Mouse (Mus musculus) hindbrain, embryonic 11.5 days (tissue): Measurements from ENCODE around the gene Fam162a. TPM values are rescaled to one million over a fixed set of nuclear protein-coding genes. Genes with fewer than 3 reads are reported as not detected.
"Not testable (repeated sequence)": the region's sequence is repeated elsewhere in the genome, so short reads cannot be mapped to it uniquely, and the experiment has no call there.

Source experiments
- ATAC-seq: fragments of 200-750 bp; cut with Nextera tagmentation; 2 replicates; pipeline ENCODE4 v1.8.0; 2017; ENCODE audit warnings: mild to moderate bottlenecking, moderate TSS enrichment, moderate library complexity; ENCODE audit not compliant: low FRiP score
- DNase-seq: peaks from one replicate; pipeline ENCODE4 v3.0.0-alpha.2; 2015; ENCODE audit warnings: low spot score
- H3K27ac ChIP-seq: fragments of 300-500 bp; sonication (generic); 2 replicates; pipeline ENCODE4 v1.5.1; 2014; ENCODE audit warnings: mild to moderate bottlenecking, low read depth, low read length
- H3K27me3 ChIP-seq: fragments of 300-500 bp; sonication (generic); 2 replicates; pipeline ENCODE4 v1.6.1; 2014; ENCODE audit warnings: mild to moderate bottlenecking, low read length, moderate library complexity, mixed read lengths; ENCODE audit not compliant: control insufficient read depth, insufficient read depth
- H3K36me3 ChIP-seq: fragments of 300-500 bp; sonication (generic); 2 replicates; pipeline ENCODE4 v1.6.1; 2014; ENCODE audit warnings: mild to moderate bottlenecking, low read length, moderate library complexity, mixed read lengths; ENCODE audit not compliant: control insufficient read depth, insufficient read depth
- H3K4me1 ChIP-seq: fragments of 300-500 bp; sonication (generic); replicated peaks from 2 replicates; pipeline ENCODE4 v1.6.1; 2014; ENCODE audit warnings: low read length, mixed read lengths; ENCODE audit not compliant: control insufficient read depth, insufficient read depth
- H3K4me2 ChIP-seq: fragments of 300-500 bp; sonication (generic); replicated peaks from 2 replicates; pipeline ENCODE4 v1.6.1; 2014; ENCODE audit warnings: mild to moderate bottlenecking, low read depth, low read length
- H3K4me3 ChIP-seq: fragments of 300-500 bp; sonication (generic); 2 replicates; pipeline ENCODE4 v1.5.1; 2014; ENCODE audit warnings: low read depth, low read length
- H3K9ac ChIP-seq: fragments of 300-500 bp; sonication (generic); 2 replicates; pipeline ENCODE4 v1.6.1; 2014; ENCODE audit warnings: low read depth, low read length
- H3K9me3 ChIP-seq: fragments of 300-500 bp; sonication (generic); 2 replicates; pipeline ENCODE4 v1.6.1; 2016; ENCODE audit warnings: low read length; ENCODE audit not compliant: control insufficient read depth
- WGBS: fragments of 180-500 bp; shearing (Covaris S2); extraction: QIAGEN DNeasy Blood & Tissue Kit; methylation state at CpG from one replicate; pipeline ENCODE4 v1.1.7; 2014; 5-methylcytosine and 5-hydroxymethylcytosine counted together
- polyA plus RNA-seq: library from polyadenylated mRNA; unstranded; fragments of >200 nt; fragmentation: Nextera tagmentation; extraction: Ambion mirVana; gene quantifications from 2 replicates; pipeline ENCODE4 v1.2.1, GENCODE M21; 2014

Gene Fam162a
- polyA plus RNA-seq = 207 and 223 TPM in 2 replicates

- under 1% methylated on average over 58 of the region's 81 CpGs for WGBS
- no peaks in the 10 kb centered on the region for H3K36me3 ChIP-seq
- H3K9me3 ChIP-seq = no peaks in the 10 kb centered on the region
- no peaks in the 10 kb centered on the region for H3K27me3 ChIP-seq
- peak within 1 kb of the TSS; percentile 93 for H3K9ac ChIP-seq
- H3K4me3 ChIP-seq = peak within 1 kb of the TSS; percentile 51
- peaks cover 2% of the 10 kb centered on the region; the same call in 1 of the 2 replicates for H3K4me1 ChIP-seq
- peak; percentile 92 for DNase-seq
- ATAC-seq = peak; percentile 97
- peak within 1 kb of the TSS; percentile 38 for H3K4me2 ChIP-seq
- H3K27ac ChIP-seq = peak within 1 kb of the TSS; percentile 98
These were observed at the start of gene Fam162a, which contains the start of gene Ccdc58 for GRCm38 (mm10) chr16:36071450-36072379. Fam162a (minus strand) TSS chr16:36071594. Ccdc58 (plus strand) TSS chr16:36071685.

DNA sequence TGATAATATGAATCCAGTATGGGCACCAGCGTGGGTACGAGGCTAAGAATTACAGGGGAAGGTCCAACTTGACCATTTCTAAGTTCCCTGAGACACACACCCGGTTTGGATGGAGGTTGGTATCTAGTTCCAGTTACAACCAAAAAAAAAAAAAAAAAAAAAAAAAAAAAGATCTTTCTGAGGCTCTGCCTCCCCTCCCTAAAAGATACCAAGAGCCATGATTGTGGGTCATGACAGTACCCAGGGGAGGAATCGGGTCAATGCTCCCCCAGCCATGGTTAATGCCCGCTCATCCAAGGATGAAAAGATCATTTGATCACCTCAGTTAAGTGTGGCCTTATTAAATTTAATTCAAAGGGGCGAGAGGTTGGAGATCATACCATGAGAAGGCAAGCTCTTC lies 44.4 kb upstream of the Fam162a start:
- not testable (repeated sequence) for H3K4me3 ChIP-seq, H3K9me3 ChIP-seq, DNase-seq, ATAC-seq, H3K36me3 ChIP-seq, H3K9ac ChIP-seq, H3K27ac ChIP-seq, H3K4me2 ChIP-seq, H3K4me1 ChIP-seq, H3K27me3 ChIP-seq
- 89% methylated on average over 6 of the region's 6 CpGs for WGBS

- DNase-seq, H3K27ac ChIP-seq, H3K9ac ChIP-seq, H3K27me3 ChIP-seq, H3K9me3 ChIP-seq, H3K4me1 ChIP-seq, ATAC-seq, H3K4me2 ChIP-seq, H3K4me3 ChIP-seq, H3K36me3 ChIP-seq: not testable (repeated sequence)
These were observed 40.1 kb upstream of the Fam162a start for GRCm38 (mm10) chr16:36111486-36111885.

- H3K9me3 ChIP-seq = no peaks in the 10 kb centered on the region
- H3K27me3 ChIP-seq = no peaks in the 10 kb centered on the region
- WGBS = 85% methylated on average over 1 of the region's 1 CpGs
These were observed 30.8 kb upstream of the Fam162a start for GRCm38 (mm10) chr16:36102211-36102610.

DNA sequence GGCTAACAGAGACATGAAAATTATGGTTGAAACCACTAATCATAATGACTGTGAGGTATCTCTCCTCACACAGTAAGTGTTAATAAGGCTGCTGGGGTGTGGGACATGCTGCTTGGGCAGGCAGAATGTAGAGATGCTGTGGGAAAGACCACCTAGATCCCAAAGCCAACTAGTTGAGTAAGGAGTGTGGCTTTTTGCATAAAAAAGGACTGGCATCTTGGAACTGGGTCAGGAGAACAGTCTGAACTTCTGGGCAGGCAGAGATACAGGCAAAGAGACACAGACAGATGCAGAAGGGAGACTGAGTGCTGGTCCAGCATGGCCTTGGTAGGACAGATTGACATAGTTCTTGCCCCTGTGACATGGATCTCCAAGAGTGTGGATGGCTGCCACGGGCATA lies 30.1 kb upstream of the Fam162a start:
- Histone ChIP-seq H3K9ac (no peak overlapping the region), H3K4me2 (no peak overlapping the region), H3K9me3 (no peaks in the 10 kb centered on the region), H3K27ac (no peak overlapping the region), H3K4me1 (no peaks in the 10 kb centered on the region), H3K36me3 (no peaks in the 10 kb centered on the region), H3K27me3 (no peaks in the 10 kb centered on the region), H3K4me3 (no peak overlapping the region)
- ATAC-seq (no peak), DNase-seq (no peak)
- WGBS = 83% methylated on average over 1 of the region's 1 CpGs

More at GRCm38 (mm10) chr16:36102211-36102610, 30.8 kb upstream of the Fam162a start:
- H3K9ac ChIP-seq = no peak overlapping the region
- H3K36me3 ChIP-seq = no peaks in the 10 kb centered on the region
- no peaks in the 10 kb centered on the region for H3K4me1 ChIP-seq
- DNase-seq (no peak), ATAC-seq (no peak)
- H3K4me3 ChIP-seq = no peak overlapping the region
- no peak overlapping the region for H3K27ac ChIP-seq
- no peak overlapping the region for H3K4me2 ChIP-seq

- DNase-seq, ATAC-seq: not testable (repeated sequence)
These were observed 26.6 kb upstream of the Fam162a start for GRCm38 (mm10) chr16:36097813-36098499.

GRCm38 (mm10) chr16:36094079-36094478 lies 22.7 kb upstream of the Fam162a start:
- no peak for ATAC-seq
- 88% methylated on average over 3 of the region's 3 CpGs for WGBS
- DNase-seq = no peak
- Histone ChIP-seq H3K4me3 (no peak overlapping the region), H3K27me3 (no peaks in the 10 kb centered on the region), H3K27ac (no peak overlapping the region), H3K9me3 (no peaks in the 10 kb centered on the region), H3K9ac (no peak overlapping the region), H3K36me3 (no peaks in the 10 kb centered on the region), H3K4me1 (no peaks in the 10 kb centered on the region), H3K4me2 (no peak overlapping the region)

More at GRCm38 (mm10) chr16:36097813-36098499, 26.6 kb upstream of the Fam162a start:
- H3K4me3 ChIP-seq, H3K9me3 ChIP-seq, H3K4me2 ChIP-seq, H3K27ac ChIP-seq, H3K4me1 ChIP-seq, H3K9ac ChIP-seq, H3K27me3 ChIP-seq, H3K36me3 ChIP-seq: not testable (repeated sequence)
- WGBS = 92% methylated on average over 12 of the region's 12 CpGs

DNA sequence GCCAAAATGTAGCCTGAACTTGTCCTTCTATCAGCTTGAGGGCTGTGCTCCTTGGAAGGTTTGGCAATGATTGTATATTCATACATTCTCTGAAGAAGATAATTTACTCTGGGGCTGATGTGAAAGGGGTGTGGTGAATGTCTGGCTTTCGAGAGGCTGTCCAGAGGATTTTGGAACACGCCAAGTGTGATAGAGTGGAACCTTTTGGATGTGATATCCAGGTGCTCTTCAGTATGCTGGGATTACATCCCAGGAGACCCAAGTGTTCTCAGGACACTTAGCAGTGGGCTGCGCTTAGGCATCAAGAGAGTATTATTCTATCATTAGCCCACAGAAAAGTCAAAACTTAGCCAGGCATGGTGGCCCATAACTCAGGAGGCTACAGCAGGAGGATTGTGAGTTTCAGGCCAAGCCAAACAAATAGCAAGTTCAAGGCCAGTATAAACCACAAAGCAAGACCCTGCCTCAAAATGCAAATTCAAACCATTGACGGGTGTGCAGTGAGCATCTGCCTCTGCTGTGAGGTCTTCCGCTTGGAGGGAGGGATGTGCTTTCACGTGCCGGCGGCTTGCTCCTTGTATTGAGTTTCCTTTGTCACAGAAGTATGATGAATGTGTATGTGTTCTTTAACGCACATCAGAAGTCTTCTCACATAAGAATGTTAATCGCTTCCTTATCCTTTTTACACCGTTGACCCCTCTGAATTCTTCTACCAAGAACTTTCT lies 19.6 kb upstream of the Fam162a start:
- 86% methylated on average over 11 of the region's 11 CpGs for WGBS

More for the DNA sequence above, 19.6 kb upstream of the Fam162a start:
- Histone ChIP-seq H3K4me1 (no peaks in the 10 kb centered on the region), H3K36me3 (no peaks in the 10 kb centered on the region), H3K9ac (no peak overlapping the region), H3K27me3 (no peaks in the 10 kb centered on the region), H3K9me3 (no peaks in the 10 kb centered on the region), H3K4me3 (no peak overlapping the region), H3K27ac (no peak overlapping the region), H3K4me2 (no peak overlapping the region)
- no peak for ATAC-seq
- no peak for DNase-seq
